Mouse (Mus musculus): Measurements from ENCODE around the gene Bloc1s4. TPM values are rescaled to one million over a fixed set of nuclear protein-coding genes. Genes with fewer than 3 reads are reported as not detected.

The Bloc1s4 gene
- total and polyA plus RNA-seq, 3 experiments: 9.7 to 13.5 (median 11.1) TPM

DNA sequence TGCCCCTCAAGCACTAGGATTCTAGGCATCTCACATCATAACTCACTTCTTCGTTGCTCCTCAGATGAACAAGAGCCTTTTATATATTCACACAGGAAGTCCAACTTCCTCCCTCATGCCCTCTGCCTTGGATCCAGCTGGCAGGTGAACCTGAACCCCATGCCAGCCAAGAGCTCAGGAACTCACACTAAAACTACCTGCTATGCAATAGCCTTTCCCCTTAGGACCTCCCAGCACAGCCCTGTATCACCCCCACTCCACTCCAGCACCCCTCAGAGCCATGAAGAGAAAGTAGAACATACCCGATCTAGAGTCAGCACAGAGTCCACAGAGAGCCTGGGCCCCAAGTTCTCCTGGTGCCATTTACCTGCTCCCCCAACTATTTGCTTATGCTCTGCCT is 21.3 kb downstream of the Bloc1s4 start:
- Histone ChIP-seq H3K9ac (ENCODE audit: low read depth, low read length) (no peak overlapping the region), H3K27me3 (ENCODE audit: control insufficient read depth, insufficient read depth, low read length) (no peaks in the 10 kb centered on the region), H3K4me1 (ENCODE audit: control insufficient read depth, insufficient read depth, low read length) (peaks cover 6% of the 10 kb centered on the region), H3K79me2 (replicated peaks; ENCODE audit: control insufficient read depth, insufficient read depth, low read length) (no peaks in the 10 kb centered on the region), H3K36me3 (ENCODE audit: control insufficient read depth, insufficient read depth, low read length) (no peaks in the 10 kb centered on the region), H3K4me3 (no peak overlapping the region), H3K27ac (no peak overlapping the region)
- TF ChIP-seq EP300 (IDR thresholded peaks at IDR 0.05; ENCODE audit: insufficient read depth, low read depth, low read length) (no peak), POLR2A (IDR thresholded peaks at IDR 0.05; ENCODE audit: insufficient read depth, low read depth, low read length) (no peak), CTCF (IDR thresholded peaks at IDR 0.05) (no peak)
- intact Hi-C loops (cut with DNase I): no loop called here
- 45% methylated on average over 2 of the region's 2 CpGs for WGBS
- no peak for DNase-seq

DNA sequence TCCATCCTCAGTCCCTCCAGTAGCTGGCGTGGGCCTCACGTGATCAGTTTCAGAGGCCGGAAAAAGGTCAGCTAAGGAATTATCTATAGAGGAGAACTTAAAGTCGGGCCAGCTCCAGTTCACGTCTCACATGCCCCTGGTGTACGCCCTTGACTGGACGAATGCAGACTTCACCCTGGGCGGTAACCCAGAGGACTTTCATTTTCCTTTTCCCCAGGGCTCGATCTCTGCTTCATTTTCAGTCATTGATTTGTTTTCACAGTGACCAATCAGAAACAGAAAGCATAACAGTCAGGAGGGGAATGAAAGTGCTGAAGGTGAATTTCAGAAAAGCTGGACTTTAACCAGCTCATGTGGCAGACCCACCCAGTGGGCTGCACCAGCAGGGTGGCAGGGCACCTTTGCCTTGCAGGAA is 22.1 kb downstream of the Bloc1s4 start:
- WGBS: 33% methylated on average over 9 of the region's 9 CpGs
- Histone ChIP-seq H3K9ac (ENCODE audit: low read depth, low read length) (no peak overlapping the region), H3K27ac (peak overlapping the region; percentile 44)

DNA sequence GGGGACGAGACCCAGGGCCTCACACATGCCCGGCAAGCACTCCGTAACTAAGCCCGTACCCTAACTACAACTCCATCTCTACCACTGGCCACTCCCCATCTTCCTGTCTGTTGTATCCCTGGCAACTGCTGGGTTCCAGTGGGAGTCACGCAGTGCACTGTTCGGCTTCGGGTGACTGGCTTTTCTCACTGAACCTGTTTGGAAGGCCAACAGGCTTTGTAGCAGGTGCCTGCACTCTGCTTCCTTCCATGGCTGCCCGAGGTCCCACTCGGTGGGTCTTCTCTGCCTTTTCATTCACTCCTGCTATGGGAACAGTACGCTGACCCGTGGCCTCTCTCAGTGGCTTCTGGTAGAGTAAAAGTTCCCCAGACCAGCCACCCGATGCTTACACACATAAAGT is 22.6 kb downstream of the Bloc1s4 start:
- intact Hi-C loops (cut with DNase I): no loop called here
- Histone ChIP-seq H3K27me3 (ENCODE audit: control insufficient read depth, insufficient read depth, low read length) (no peaks in the 10 kb centered on the region), H3K36me3 (ENCODE audit: control insufficient read depth, insufficient read depth, low read length) (no peaks in the 10 kb centered on the region), H3K4me1 (ENCODE audit: control insufficient read depth, insufficient read depth, low read length) (peaks cover 6% of the 10 kb centered on the region), H3K27ac (peak overlapping the region; percentile 44), H3K79me2 (replicated peaks; ENCODE audit: control insufficient read depth, insufficient read depth, low read length) (no peaks in the 10 kb centered on the region), H3K9ac (ENCODE audit: low read depth, low read length) (no peak overlapping the region), H3K4me3 (no peak overlapping the region; the same call in 1 of the 2 replicates)
- DNase-seq: no peak
- WGBS: 76% methylated on average over 12 of the region's 12 CpGs
- no peak for TF ChIP-seq EP300 (IDR thresholded peaks at IDR 0.05; ENCODE audit: insufficient read depth, low read depth, low read length)
- no peak for TF ChIP-seq POLR2A (IDR thresholded peaks at IDR 0.05; ENCODE audit: insufficient read depth, low read depth, low read length)
- TF ChIP-seq CTCF (IDR thresholded peaks at IDR 0.05): no peak

More for the DNA sequence above, 22.1 kb downstream of the Bloc1s4 start:
- intact Hi-C loops (cut with DNase I): no loop called here
- Histone ChIP-seq H3K79me2 (replicated peaks; ENCODE audit: control insufficient read depth, insufficient read depth, low read length) (no peaks in the 10 kb centered on the region), H3K27me3 (ENCODE audit: control insufficient read depth, insufficient read depth, low read length) (no peaks in the 10 kb centered on the region), H3K4me1 (ENCODE audit: control insufficient read depth, insufficient read depth, low read length) (peaks cover 6% of the 10 kb centered on the region), H3K36me3 (ENCODE audit: control insufficient read depth, insufficient read depth, low read length) (no peaks in the 10 kb centered on the region), H3K4me3 (peak overlapping the region; percentile 22; the same call in 1 of the 2 replicates)
- peak; percentile 42 to 51 for DNase-seq
- TF ChIP-seq CTCF (IDR thresholded peaks at IDR 0.05): no peak
- TF ChIP-seq POLR2A (IDR thresholded peaks at IDR 0.05; ENCODE audit: insufficient read depth, low read depth, low read length): peak; percentile 45; the same call in 1 of the 2 replicates

DNA sequence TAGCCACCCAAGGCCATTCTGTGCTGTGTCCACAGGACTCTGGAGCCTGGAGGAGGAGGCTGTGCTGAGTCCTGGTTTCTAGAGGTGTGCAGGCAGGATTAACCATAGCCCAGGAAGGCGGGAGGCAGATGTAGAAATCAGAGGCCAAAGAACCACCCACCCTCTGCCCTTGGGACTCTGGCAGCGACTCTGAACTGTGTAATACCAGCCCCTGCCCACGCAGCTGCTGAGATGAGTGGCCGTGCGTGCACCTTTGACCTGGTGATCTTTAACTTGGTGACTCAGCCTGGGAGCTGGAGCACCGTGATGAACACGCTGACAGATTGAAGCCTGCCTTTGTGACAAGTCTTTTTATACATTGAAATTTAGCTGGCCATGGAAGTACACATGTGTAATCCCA is 24.2 kb downstream of the Bloc1s4 start:
- no peak for DNase-seq
- Histone ChIP-seq H3K27me3 (ENCODE audit: control insufficient read depth, insufficient read depth, low read length) (no peaks in the 10 kb centered on the region), H3K4me3 (no peak overlapping the region), H3K36me3 (ENCODE audit: control insufficient read depth, insufficient read depth, low read length) (no peaks in the 10 kb centered on the region), H3K27ac (no peak overlapping the region), H3K79me2 (replicated peaks; ENCODE audit: control insufficient read depth, insufficient read depth, low read length) (no peaks in the 10 kb centered on the region), H3K4me1 (ENCODE audit: control insufficient read depth, insufficient read depth, low read length) (peaks cover 6% of the 10 kb centered on the region), H3K9ac (ENCODE audit: low read depth, low read length) (no peak overlapping the region)
- no peak for TF ChIP-seq POLR2A (IDR thresholded peaks at IDR 0.05; ENCODE audit: insufficient read depth, low read depth, low read length)
- no peak for TF ChIP-seq CTCF (IDR thresholded peaks at IDR 0.05)
- no peak for TF ChIP-seq EP300 (IDR thresholded peaks at IDR 0.05; ENCODE audit: insufficient read depth, low read depth, low read length)
- intact Hi-C loops (cut with DNase I): no loop called here
- 71% methylated on average over 7 of the region's 7 CpGs for WGBS

DNA sequence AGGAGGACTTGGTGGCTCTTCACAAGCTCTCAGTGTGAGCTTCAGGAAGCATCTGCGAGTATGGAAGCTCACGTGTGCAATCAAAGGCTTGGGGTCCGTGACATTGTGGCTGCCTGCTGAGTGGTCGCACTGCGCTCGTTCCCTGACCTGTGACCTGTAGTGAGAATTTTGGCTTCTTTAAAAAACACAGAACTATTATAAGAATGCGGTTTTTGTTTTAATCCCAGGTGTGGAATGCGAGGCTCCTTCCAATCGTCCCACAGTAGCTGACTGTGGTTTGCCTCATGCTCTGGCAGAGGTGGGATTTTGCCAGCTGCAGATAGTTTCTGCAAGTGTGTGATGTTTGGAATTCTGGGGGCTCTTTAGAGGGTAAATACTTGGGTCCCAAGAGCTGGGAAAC is 25.1 kb downstream of the Bloc1s4 start:
- no peak overlapping the region for H3K4me3 ChIP-seq
- no peaks in the 10 kb centered on the region for H3K36me3 ChIP-seq (ENCODE audit: control insufficient read depth, insufficient read depth, low read length)
- intact Hi-C loops (cut with DNase I): no loop called here
- peaks cover 6% of the 10 kb centered on the region for H3K4me1 ChIP-seq (ENCODE audit: control insufficient read depth, insufficient read depth, low read length)
- TF ChIP-seq CTCF (IDR thresholded peaks at IDR 0.05) (no peak), POLR2A (IDR thresholded peaks at IDR 0.05; ENCODE audit: insufficient read depth, low read depth, low read length) (no peak), EP300 (IDR thresholded peaks at IDR 0.05; ENCODE audit: insufficient read depth, low read depth, low read length) (no peak)
- 77% methylated on average over 9 of the region's 9 CpGs for WGBS
- H3K9ac ChIP-seq (ENCODE audit: low read depth, low read length): no peak overlapping the region
- H3K79me2 ChIP-seq (replicated peaks; ENCODE audit: control insufficient read depth, insufficient read depth, low read length): no peaks in the 10 kb centered on the region
- DNase-seq: no peak
- no peaks in the 10 kb centered on the region for H3K27me3 ChIP-seq (ENCODE audit: control insufficient read depth, insufficient read depth, low read length)
- no peak overlapping the region for H3K27ac ChIP-seq

DNA sequence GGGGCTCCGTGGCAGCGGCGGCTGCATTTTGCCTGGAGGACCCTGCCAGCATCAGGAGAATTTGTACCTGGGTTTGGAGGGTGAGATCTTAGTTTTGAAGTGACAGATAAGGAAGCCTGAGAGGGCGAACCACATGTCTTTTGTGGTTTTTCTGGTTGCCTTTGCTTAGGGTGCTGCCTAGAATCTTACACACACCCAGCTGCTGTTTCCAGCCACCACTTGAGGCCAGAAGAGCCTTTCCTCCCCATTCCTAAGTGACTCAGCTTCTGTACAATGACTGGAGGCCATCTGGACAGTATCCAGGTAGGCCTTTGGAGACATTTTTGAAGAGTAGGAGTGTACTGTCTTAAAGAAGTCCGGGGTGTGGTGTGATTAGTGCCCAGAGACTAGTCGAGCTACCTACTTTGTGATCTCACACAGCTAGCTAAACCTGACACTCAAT is 26.0 kb downstream of the Bloc1s4 start:
- H3K36me3 ChIP-seq (ENCODE audit: control insufficient read depth, insufficient read depth, low read length): no peaks in the 10 kb centered on the region
- no peaks in the 10 kb centered on the region for H3K79me2 ChIP-seq (replicated peaks; ENCODE audit: control insufficient read depth, insufficient read depth, low read length)
- 53% methylated on average over 6 of the region's 6 CpGs for WGBS
- intact Hi-C loops (cut with DNase I): no loop called here
- TF ChIP-seq POLR2A (IDR thresholded peaks at IDR 0.05; ENCODE audit: insufficient read depth, low read depth, low read length): no peak
- TF ChIP-seq EP300 (IDR thresholded peaks at IDR 0.05; ENCODE audit: insufficient read depth, low read depth, low read length): no peak
- no peak for TF ChIP-seq CTCF (IDR thresholded peaks at IDR 0.05)
- H3K27me3 ChIP-seq (ENCODE audit: control insufficient read depth, insufficient read depth, low read length): no peaks in the 10 kb centered on the region
- no peak overlapping the region for H3K27ac ChIP-seq
- H3K4me3 ChIP-seq: no peak overlapping the region
- H3K4me1 ChIP-seq (ENCODE audit: control insufficient read depth, insufficient read depth, low read length): peaks cover 6% of the 10 kb centered on the region
- H3K9ac ChIP-seq (ENCODE audit: low read depth, low read length): no peak overlapping the region
- DNase-seq: no peak

Data from heart, adult 2 months (tissue).